Mouse (Mus musculus): ENCODE measurements at regions not wholly inside any gene's neighbourhood (a gene's known extent, or its start where the extent isn't known, plus 50 kb on each side); places are given as distances from the start of the nearest gene placed in this dataset.

DNA sequence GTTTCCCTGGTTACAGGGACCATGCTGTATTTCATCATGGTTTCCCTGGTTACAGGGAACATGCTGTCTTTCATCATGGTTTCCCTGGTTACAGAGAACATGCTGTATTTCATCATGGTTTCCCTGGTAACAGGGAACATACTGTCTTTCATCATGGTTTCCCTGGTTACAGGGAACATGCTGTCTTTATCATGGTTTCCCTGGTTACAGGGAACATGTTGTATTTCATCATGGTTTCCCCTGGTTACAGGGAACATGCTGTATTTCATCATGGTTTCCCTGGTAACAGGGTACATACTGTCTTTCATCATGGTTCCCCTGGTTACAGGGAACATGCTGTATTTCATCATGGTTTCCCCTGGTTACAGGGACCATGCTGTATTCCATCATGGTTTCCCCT, 1579.5 kb downstream of the 4930444P10Rik start:
- DNase-seq (ENCODE audit: low read depth): peak; percentile 67
- TF ChIP-seq CTCF (IDR thresholded peaks at IDR 0.05; ENCODE audit: borderline replicate concordance, extremely low read depth, insufficient read depth, insufficient read length) (no peak), POLR2A (IDR thresholded peaks at IDR 0.05; ENCODE audit: borderline replicate concordance, extremely low read depth, insufficient read depth, insufficient read length, poor library complexity, severe bottlenecking) (no peak)

DNA sequence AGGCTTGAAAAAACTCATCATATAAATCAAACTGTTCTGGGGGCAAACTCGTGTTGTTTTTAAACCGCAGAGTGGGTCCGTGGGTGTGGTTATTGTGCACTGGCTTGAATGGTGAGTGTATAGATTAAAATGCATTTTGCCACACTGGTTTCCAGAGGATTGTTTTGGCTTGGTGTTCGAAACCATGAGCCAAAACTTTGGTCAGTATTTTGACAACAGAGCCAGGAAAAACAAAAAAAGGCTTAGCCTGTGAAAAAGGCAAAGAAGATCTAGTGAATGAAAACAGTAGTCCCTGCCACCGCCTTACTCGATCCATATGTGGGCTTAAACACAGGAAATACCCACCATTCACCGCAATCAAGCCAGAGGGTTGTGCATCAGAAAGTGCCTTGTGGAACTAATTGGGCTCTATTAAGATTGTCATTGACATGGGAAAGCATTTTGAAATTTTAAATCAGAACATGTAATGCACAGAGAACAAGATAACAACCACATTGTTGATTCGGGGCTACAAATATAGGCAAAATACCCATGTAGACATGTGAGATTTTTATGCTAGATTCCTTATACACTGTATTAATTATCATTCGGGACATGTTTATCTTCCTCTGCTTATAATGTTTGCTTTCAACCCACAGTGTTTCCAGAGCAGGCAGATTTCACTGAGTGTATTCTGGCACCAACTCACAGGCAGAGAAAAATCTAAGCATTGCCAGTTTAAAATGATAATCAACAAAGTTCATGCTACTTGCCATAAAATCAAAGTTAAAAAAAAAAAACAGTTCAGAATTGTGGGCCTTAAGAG, 1580.4 kb downstream of the 4930444P10Rik start:
- peak; percentile 13 for DNase-seq (ENCODE audit: low read depth)
- no peak for TF ChIP-seq POLR2A (IDR thresholded peaks at IDR 0.05; ENCODE audit: borderline replicate concordance, extremely low read depth, insufficient read depth, insufficient read length, poor library complexity, severe bottlenecking)
- TF ChIP-seq CTCF (IDR thresholded peaks at IDR 0.05; ENCODE audit: borderline replicate concordance, extremely low read depth, insufficient read depth, insufficient read length): no peak

DNA sequence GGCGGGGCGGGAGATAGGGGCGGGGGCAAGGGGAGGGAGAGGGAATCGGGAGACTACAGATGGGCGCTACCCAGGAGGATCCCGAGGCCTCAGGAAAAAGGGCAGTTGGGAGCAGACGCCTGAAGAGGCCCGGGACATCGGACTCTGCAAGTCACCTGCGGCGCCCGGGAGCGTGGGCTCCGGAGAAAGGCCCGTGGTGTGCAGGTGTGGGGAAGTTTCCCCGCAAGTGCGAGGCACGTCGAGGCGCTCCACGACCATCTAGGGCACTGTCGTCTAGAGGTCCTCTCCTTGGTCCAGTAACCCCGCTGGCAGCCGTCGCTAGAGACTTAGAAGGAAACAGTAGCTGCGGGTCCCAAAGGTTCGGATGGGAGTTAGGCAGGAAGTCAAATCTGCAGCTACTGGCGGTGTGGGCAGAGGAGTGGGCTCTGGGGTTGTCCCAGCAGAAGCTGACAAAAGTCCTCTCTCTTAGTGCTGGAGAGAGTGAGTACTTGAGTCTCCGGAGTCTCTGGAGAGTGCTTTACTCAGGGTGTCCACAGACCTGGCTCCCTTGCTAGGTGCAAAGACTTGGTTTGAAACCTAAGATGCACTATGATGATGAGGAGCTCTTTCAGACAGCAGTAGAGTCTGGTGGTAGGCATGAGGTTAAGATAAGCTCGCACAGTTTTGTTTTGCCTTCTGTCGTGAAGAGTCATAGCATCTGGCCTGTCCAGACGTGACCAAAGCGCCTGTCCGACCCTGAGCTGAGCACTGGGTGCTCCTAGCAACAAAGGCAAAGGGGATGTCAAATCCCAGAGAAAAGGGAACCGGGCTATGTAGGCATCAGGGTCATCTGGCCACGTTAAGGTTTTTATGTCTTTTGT, 1586.1 kb downstream of the 4930444P10Rik start:
- peak; percentile 24 for DNase-seq (ENCODE audit: low read depth)

DNA sequence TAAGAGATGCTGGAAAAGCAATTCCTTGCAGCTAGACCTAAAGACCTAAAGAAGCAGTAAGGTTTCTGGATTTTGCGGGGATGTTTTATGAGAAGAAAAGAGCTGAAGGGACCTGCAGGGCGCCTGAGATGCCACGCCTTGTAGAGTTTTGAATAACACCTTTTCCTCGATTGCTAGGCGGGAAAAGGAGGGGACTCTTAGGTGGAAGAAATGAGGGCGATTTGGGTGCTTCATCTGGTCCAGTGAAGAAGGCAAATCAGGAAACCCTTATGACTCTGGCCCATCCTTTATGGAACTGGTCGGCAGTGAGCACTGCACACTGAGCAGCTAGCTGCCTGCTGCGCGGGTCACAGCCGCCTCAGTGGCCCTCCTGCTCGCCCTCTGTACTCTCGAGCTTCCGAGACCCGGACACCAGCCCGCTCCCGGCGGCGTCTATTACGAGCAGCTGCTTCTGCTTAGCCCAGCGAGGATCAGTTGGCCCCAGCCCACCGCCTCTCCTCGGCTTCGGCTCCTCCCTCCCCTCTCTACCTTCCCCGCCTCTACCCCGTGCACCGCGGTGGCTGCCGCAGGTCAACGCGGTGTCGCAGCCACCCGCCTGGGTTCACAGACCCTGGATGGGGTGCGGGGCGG, 1586.8 kb downstream of the 4930444P10Rik start:
- peak; percentile 80 for DNase-seq (ENCODE audit: low read depth)

More for the DNA sequence above, 1586.1 kb downstream of the 4930444P10Rik start:
- TF ChIP-seq POLR2A (IDR thresholded peaks at IDR 0.05; ENCODE audit: borderline replicate concordance, extremely low read depth, insufficient read depth, insufficient read length, poor library complexity, severe bottlenecking) (no peak), CTCF (IDR thresholded peaks at IDR 0.05; ENCODE audit: borderline replicate concordance, extremely low read depth, insufficient read depth, insufficient read length) (no peak)

DNA sequence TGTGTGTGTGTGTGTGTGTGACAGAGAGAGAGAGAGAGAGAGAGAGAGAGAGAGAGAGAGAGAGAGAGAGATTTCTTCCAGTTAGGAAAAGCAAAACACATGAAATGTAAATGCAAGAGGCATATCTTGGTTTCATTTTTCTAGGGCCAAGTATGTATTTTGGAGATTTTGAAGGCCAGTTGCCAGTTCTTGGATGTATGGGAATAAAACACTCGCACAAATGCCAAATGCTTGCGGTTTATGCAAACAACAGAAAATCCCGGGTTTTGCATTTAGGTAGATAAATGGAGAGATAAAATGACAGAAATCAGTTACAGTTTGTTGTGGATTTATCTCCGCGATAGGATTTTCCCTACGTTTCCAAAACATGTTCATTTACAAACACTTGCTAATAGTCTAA, 1587.4 kb downstream of the 4930444P10Rik start:
- DNase-seq (ENCODE audit: low read depth): no peak

More for the DNA sequence above, 1586.8 kb downstream of the 4930444P10Rik start:
- TF ChIP-seq CTCF (IDR thresholded peaks at IDR 0.05; ENCODE audit: borderline replicate concordance, extremely low read depth, insufficient read depth, insufficient read length): no peak
- TF ChIP-seq POLR2A (IDR thresholded peaks at IDR 0.05; ENCODE audit: borderline replicate concordance, extremely low read depth, insufficient read depth, insufficient read length, poor library complexity, severe bottlenecking): no peak

DNA sequence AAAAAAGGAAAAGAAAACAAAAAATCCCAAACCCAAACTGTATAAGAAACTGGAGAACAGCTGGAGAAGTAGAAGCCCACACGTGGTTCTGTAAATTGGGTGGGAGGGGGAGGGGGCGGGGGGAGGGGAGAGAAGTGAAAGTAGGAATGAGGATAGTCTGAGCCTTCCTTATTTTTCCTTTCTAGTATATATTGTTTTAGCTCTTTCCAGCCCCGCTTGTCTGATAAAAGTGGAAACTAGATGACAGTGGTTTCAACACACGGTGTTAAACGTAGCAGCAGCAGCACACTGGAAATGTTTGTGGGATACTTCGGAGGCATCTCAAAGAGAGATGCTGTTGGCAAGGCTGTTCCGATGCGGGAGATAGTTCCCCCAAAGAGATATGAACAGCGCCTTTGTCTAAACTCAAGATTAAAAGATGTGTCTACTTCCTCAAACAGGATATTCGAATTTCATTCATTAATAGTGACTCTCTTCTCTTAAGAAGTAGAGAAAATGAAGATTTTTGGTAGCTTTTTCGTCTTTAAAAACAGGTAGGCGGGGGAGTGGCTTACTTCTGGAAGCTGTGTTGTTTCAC, 1588.3 kb downstream of the 4930444P10Rik start:
- TF ChIP-seq CTCF (IDR thresholded peaks at IDR 0.05; ENCODE audit: borderline replicate concordance, extremely low read depth, insufficient read depth, insufficient read length): no peak
- no peak for TF ChIP-seq POLR2A (IDR thresholded peaks at IDR 0.05; ENCODE audit: borderline replicate concordance, extremely low read depth, insufficient read depth, insufficient read length, poor library complexity, severe bottlenecking)
- peak; percentile 66 for DNase-seq (ENCODE audit: low read depth)

More for the DNA sequence above, 1587.4 kb downstream of the 4930444P10Rik start:
- TF ChIP-seq POLR2A (IDR thresholded peaks at IDR 0.05; ENCODE audit: borderline replicate concordance, extremely low read depth, insufficient read depth, insufficient read length, poor library complexity, severe bottlenecking): no peak

DNA sequence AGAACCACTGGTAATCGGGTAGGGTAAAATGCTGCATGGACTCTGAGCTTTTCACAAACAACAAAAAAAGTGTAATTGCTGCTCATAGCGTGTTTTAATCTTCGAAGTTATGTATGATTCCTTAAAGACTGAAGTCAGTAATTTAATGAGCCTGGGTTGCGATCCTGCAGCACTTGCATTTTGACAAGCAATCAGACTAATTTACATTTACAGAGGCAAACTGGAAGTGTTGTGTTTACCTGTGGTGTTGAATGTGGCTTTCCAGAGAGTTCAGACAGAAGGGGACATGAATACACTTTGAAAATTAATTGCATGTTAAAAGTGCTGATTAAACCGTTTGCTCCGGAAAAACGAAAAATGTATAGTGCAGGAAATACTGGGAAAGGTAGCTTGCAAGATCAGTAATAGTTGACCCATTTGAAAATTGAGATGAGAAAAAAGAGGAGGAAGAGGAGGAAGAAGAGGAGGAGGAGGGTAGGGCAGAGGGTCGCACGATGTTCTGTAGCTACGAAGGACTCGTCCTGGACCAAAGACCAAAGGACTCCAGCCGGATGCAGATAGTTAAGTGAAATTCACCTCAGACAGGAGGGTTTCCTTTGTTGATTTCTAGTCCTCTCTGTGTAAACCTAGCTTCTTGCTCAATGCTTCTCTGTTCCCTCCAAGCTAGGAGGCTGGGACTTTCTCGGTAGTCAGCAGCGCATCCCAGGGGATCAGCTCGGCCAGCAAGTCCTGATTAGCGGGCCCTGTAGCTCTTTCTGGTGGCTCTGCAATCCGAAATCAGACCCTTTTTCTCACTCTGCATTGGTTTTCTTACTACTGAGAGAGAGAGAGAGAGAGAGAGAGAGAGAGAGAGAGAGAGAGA, 1589.0 kb downstream of the 4930444P10Rik start:
- no peak for TF ChIP-seq POLR2A (IDR thresholded peaks at IDR 0.05; ENCODE audit: borderline replicate concordance, extremely low read depth, insufficient read depth, insufficient read length, poor library complexity, severe bottlenecking)
- TF ChIP-seq CTCF (IDR thresholded peaks at IDR 0.05; ENCODE audit: borderline replicate concordance, extremely low read depth, insufficient read depth, insufficient read length): no peak
- DNase-seq (ENCODE audit: low read depth): peak; percentile 73

DNA sequence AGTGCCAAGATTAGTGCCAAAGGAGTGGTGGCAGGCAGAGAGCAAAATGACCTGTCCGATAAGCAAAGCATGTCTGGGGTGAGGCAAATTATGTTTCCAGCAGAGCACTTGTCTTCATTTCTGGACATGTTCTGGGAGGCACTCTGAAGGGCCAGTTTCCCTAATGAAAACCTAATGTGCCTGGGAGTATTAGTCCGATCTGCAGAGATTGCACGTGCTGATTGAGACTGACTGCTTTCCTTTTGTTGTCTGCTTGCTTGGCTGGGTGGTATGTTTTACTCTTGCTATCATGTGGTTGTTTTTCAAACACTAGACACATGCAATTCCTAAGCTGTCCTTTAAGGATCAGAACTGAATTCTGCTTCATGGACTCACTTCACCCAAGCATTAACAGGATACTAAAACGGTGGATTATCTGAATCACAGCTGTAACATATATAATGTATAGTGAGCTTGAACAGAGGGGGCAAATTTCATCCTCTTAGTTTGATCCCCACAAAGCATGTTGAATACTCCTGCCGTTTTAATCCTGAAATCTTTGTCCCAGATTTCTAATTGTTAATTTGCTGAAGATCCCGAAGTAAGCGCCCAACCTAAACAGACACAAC, 1589.8 kb downstream of the 4930444P10Rik start:
- peak; percentile 41 for DNase-seq (ENCODE audit: low read depth)
- TF ChIP-seq POLR2A (IDR thresholded peaks at IDR 0.05; ENCODE audit: borderline replicate concordance, extremely low read depth, insufficient read depth, insufficient read length, poor library complexity, severe bottlenecking) (no peak), CTCF (IDR thresholded peaks at IDR 0.05; ENCODE audit: borderline replicate concordance, extremely low read depth, insufficient read depth, insufficient read length) (no peak)

DNA sequence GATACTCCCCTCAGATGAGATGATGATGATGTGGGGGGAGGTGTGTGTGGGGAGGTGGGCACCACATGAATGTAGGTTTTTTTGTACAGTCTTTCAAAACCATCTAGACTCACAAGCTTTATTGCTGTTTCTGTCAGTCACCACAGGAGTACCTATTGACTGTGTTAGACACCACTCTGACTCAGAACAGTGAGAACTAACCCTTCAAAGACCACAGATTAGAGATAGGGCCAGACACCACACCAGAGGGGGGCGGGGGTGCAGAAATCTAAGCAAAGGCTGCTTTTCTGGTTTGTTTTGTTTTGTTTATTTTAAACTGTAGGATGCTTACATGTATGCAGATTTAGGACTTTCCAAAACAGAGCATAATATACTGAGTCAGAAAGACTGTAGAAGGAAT, 1594.0 kb downstream of the 4930444P10Rik start:
- DNase-seq (ENCODE audit: low read depth): no peak
- TF ChIP-seq POLR2A (IDR thresholded peaks at IDR 0.05; ENCODE audit: borderline replicate concordance, extremely low read depth, insufficient read depth, insufficient read length, poor library complexity, severe bottlenecking) (no peak), CTCF (IDR thresholded peaks at IDR 0.05; ENCODE audit: borderline replicate concordance, extremely low read depth, insufficient read depth, insufficient read length) (no peak)

DNA sequence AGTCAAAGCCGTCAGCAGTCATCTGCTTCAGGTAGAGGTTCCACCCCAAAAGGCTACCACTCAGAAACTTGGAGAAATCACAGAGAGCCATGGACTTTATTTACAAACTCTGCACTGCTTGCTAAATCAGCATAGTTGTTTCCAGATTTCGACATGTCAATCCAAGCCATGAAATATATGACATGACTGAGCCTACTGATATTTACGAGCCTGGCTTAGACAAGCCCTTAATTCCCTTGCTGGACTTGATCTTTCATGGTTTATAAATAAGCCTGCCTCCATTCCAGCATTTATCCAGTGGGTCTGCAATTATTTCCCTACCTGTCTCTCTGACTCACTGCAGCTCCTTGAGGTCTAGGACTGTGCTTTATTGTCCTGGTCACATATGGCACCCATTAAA, 1603.1 kb downstream of the 4930444P10Rik start:
- DNase-seq (ENCODE audit: low read depth): no peak
- no peak for TF ChIP-seq CTCF (IDR thresholded peaks at IDR 0.05; ENCODE audit: borderline replicate concordance, extremely low read depth, insufficient read depth, insufficient read length)
- no peak for TF ChIP-seq POLR2A (IDR thresholded peaks at IDR 0.05; ENCODE audit: borderline replicate concordance, extremely low read depth, insufficient read depth, insufficient read length, poor library complexity, severe bottlenecking)

Data from brain, embryonic 14.5 days (tissue).